In genomic region chr1:177308213-177308872, GRCm38 (mm10) we compare ENCODE assay signal across 10 mouse cellular contexts. TPM values are rescaled to one million over a fixed set of nuclear protein-coding genes. Genes with fewer than 3 reads are reported as not detected.
A peak's percentile ranks its signal among the peaks of the same experiment; 100 is the strongest.
DNase-seq lines count a peak whose midpoint lies in the region; ATAC-seq and TF ChIP-seq lines count a peak whose summit lies in the region.
"Had no signal": no experiment of that assay in that cellular context is flagged by ENCODE, and none has a peak within 500 bp of the region (broad histone marks: within the 10 kb centered on the region; RNA-seq: fewer than 3 reads in every experiment).

No protein-coding gene starts in this region.

- H3K4me1 ChIP-seq in hindbrain, postnatal 0 days (ENCODE audit: insufficient read depth, low read length) = no peaks in the 10 kb centered on the region
- H3K4me1 ChIP-seq in hindbrain, embryonic 12.5 days = peaks cover 8% of the 10 kb centered on the region; the same call in 1 of the 2 replicates
- no peaks in the 10 kb centered on the region for H3K4me1 ChIP-seq in embryonic facial prominence, embryonic 10.5 days
- no peaks in the 10 kb centered on the region for H3K4me1 ChIP-seq in intestine, embryonic 16.5 days (ENCODE audit: control insufficient read depth, insufficient read depth, low read length)

- WGBS in hindbrain, postnatal 0 days = 34% methylated on average over 5 of the region's 5 CpGs
- 37% methylated on average over 5 of the region's 5 CpGs for WGBS in hindbrain, embryonic 12.5 days
- WGBS in embryonic facial prominence, embryonic 10.5 days = 29% methylated on average over 5 of the region's 5 CpGs
- WGBS in intestine, embryonic 16.5 days = 20% methylated on average over 5 of the region's 5 CpGs

- H3K9ac ChIP-seq in hindbrain, postnatal 0 days (replicated peaks; ENCODE audit: low read length) = no peak overlapping the region
- H3K9ac ChIP-seq in hindbrain, embryonic 12.5 days = no peak overlapping the region
- no peak overlapping the region for H3K9ac ChIP-seq in intestine, embryonic 16.5 days (ENCODE audit: low read depth, low read length)

- no peak for ATAC-seq in hindbrain, postnatal 0 days
- ATAC-seq in hindbrain, embryonic 12.5 days (ENCODE audit: low FRiP score) = no peak
- no peak for ATAC-seq in intestine, embryonic 16.5 days

- no peak for TF ChIP-seq CTCF in hindbrain, postnatal 0 days (IDR thresholded peaks at IDR 0.05; ENCODE audit: low read depth)

- H3K9me3 ChIP-seq in hindbrain, postnatal 0 days (ENCODE audit: low read length) = no peaks in the 10 kb centered on the region
- no peaks in the 10 kb centered on the region for H3K9me3 ChIP-seq in hindbrain, embryonic 12.5 days (replicated peaks)
- no peaks in the 10 kb centered on the region for H3K9me3 ChIP-seq in embryonic facial prominence, embryonic 10.5 days
- no peaks in the 10 kb centered on the region for H3K9me3 ChIP-seq in intestine, embryonic 16.5 days (ENCODE audit: control insufficient read depth, low read length)

- H3K27me3 ChIP-seq in hindbrain, postnatal 0 days (ENCODE audit: insufficient read depth, low read length) = no peaks in the 10 kb centered on the region
- no peaks in the 10 kb centered on the region for H3K27me3 ChIP-seq in hindbrain, embryonic 12.5 days
- H3K27me3 ChIP-seq in embryonic facial prominence, embryonic 10.5 days (replicated peaks; ENCODE audit: low read depth, poor library complexity, severe bottlenecking) = no peaks in the 10 kb centered on the region
- no peaks in the 10 kb centered on the region for H3K27me3 ChIP-seq in intestine, embryonic 16.5 days (replicated peaks; ENCODE audit: control insufficient read depth, insufficient read depth, low read length)

- peak overlapping the region; percentile 43; the same call in 1 of the 2 replicates for H3K4me2 ChIP-seq in hindbrain, postnatal 0 days (ENCODE audit: low read depth, low read length)
- no peak overlapping the region for H3K4me2 ChIP-seq in hindbrain, embryonic 12.5 days (replicated peaks)
- H3K4me2 ChIP-seq in intestine, embryonic 16.5 days (ENCODE audit: low read depth, low read length) = no peak overlapping the region

- peak overlapping the region; percentile 52; the same call in 1 of the 2 replicates for H3K27ac ChIP-seq in hindbrain, postnatal 0 days
- H3K27ac ChIP-seq in hindbrain, embryonic 12.5 days = no peak overlapping the region
- no peak overlapping the region for H3K27ac ChIP-seq in embryonic facial prominence, embryonic 10.5 days (replicated peaks)
- H3K27ac ChIP-seq in intestine, embryonic 16.5 days (ENCODE audit: low read length) = no peak overlapping the region

- no peaks in the 10 kb centered on the region for H3K36me3 ChIP-seq in hindbrain, postnatal 0 days (ENCODE audit: insufficient read depth, low read length)
- H3K36me3 ChIP-seq in hindbrain, embryonic 12.5 days = no peaks in the 10 kb centered on the region
- H3K36me3 ChIP-seq in embryonic facial prominence, embryonic 10.5 days (replicated peaks) = no peaks in the 10 kb centered on the region
- H3K36me3 ChIP-seq in intestine, embryonic 16.5 days (ENCODE audit: control insufficient read depth, insufficient read depth, low read length) = no peaks in the 10 kb centered on the region

- peak; percentile 23 for DNase-seq in hindbrain, postnatal 0 days (ENCODE audit: low spot score)
- peak; percentile 50 for DNase-seq in right cerebral cortex, adult 18-20 months
- no peak for DNase-seq in right cerebral cortex, postnatal 14 days
- DNase-seq in embryonic facial prominence, embryonic 10.5 days (ENCODE audit: low spot score) = peak; percentile 19
- peak; percentile 84 for DNase-seq in telencephalon, adult 2 months (ENCODE audit: low read depth, low spot score)
- no peak for DNase-seq in gastrocnemius, postnatal 4 days (ENCODE audit: low spot score in 2 of 2)
- DNase-seq: lung, postnatal 4 days had no signal

- H3K4me3 ChIP-seq in hindbrain, postnatal 0 days (ENCODE audit: low read length) = no peak overlapping the region
- no peak overlapping the region for H3K4me3 ChIP-seq in hindbrain, embryonic 12.5 days
- H3K4me3 ChIP-seq in embryonic facial prominence, embryonic 10.5 days = no peak overlapping the region
- H3K4me3 ChIP-seq in intestine, embryonic 16.5 days (ENCODE audit: low read length) = no peak overlapping the region
- H3K4me3 ChIP-seq: erythroblast, embryonic 14.5 days had no signal

RNA-seq across cellular contexts. Expression of gene Akt3, which starts 50.3 kb away (rescaled TPM):
- 64.8 and 65.4 TPM in 2 replicates for total RNA-seq in hindbrain, postnatal 0 days (2014; rRNA removed)
- 12.0 and 13.5 TPM in 2 replicates for polyA plus RNA-seq in hindbrain, postnatal 0 days (2015; fragmentation: Nextera tagmentation; extraction: Ambion mirVana)
- 28.8 and 29.1 TPM in 2 replicates for polyA plus RNA-seq in hindbrain, embryonic 12.5 days (2016; fragmentation: Nextera tagmentation; extraction: Ambion mirVana)
- 9.7 and 10.2 TPM in 2 replicates for polyA plus RNA-seq in embryonic facial prominence, embryonic 10.5 days (2016; fragmentation: Nextera tagmentation; extraction: Ambion mirVana)
- total RNA-seq in gastrocnemius, postnatal 4 days (2021) = 10 to 100 TPM; 28.9 to 36.5 TPM
- polyA plus RNA-seq in intestine, embryonic 16.5 days (2015; fragmentation: Nextera tagmentation; extraction: Ambion mirVana) = 2.3 TPM in 2 replicates
- polyA plus RNA-seq: erythroblast, embryonic 14.5 days had no signal

Comparison
In these comparisons a context has a peak if more than half of its experiments do, and no peak if none do; other contexts are left out.
1. DNase-seq: peak in hindbrain, postnatal 0 days (single experiment), right cerebral cortex, adult 18-20 months (single experiment), embryonic facial prominence, embryonic 10.5 days (single experiment) and telencephalon, adult 2 months (single experiment); none in right cerebral cortex, postnatal 14 days (single experiment) and gastrocnemius, postnatal 4 days (0 of 2).